Mouse (Mus musculus) hindbrain, embryonic 15.5 days (tissue): Measurements from ENCODE around the gene Dpm2. TPM values are rescaled to one million over a fixed set of nuclear protein-coding genes. Genes with fewer than 3 reads are reported as not detected.

Source experiments
- ATAC-seq: fragments of 200-750 bp; cut with Nextera tagmentation; 2 replicates; pipeline ENCODE4 v1.8.0; 2017; ENCODE audit warnings: low read depth, moderate number of reproducible peaks, moderate TSS enrichment; ENCODE audit not compliant: low FRiP score
- H3K27ac ChIP-seq: fragments of 300-500 bp; sonication (generic); replicated peaks from 2 replicates; pipeline ENCODE4 v1.5.1; 2015; ENCODE audit warnings: mild to moderate bottlenecking, inconsistent platforms
- H3K27me3 ChIP-seq: fragments of 300-500 bp; sonication (generic); 2 replicates; pipeline ENCODE4 v1.6.1; 2015; ENCODE audit warnings: control low read depth, inconsistent platforms
- H3K36me3 ChIP-seq: fragments of 300-500 bp; sonication (generic); 2 replicates; pipeline ENCODE4 v1.6.1; 2015; ENCODE audit warnings: control low read depth, inconsistent platforms
- H3K4me1 ChIP-seq: fragments of 300-500 bp; sonication (generic); replicated peaks from 2 replicates; pipeline ENCODE4 v1.6.1; 2015; ENCODE audit warnings: control low read depth, inconsistent platforms
- H3K4me2 ChIP-seq: fragments of 300-500 bp; sonication (generic); 2 replicates; pipeline ENCODE4 v1.6.1; 2015; ENCODE audit warnings: moderate library complexity, mild to moderate bottlenecking, inconsistent platforms
- H3K4me3 ChIP-seq: fragments of 300-500 bp; sonication (generic); 2 replicates; pipeline ENCODE4 v1.5.1; 2015; ENCODE audit warnings: mild to moderate bottlenecking, inconsistent platforms
- H3K9ac ChIP-seq: fragments of 300-500 bp; sonication (generic); 2 replicates; pipeline ENCODE4 v1.6.1; 2015; ENCODE audit warnings: inconsistent platforms
- H3K9me3 ChIP-seq: fragments of 300-500 bp; sonication (generic); 2 replicates; pipeline ENCODE4 v1.6.1; 2016; ENCODE audit warnings: control low read depth, inconsistent platforms
- WGBS: fragments of 180-500 bp; shearing (Covaris S2); methylation state at CpG from one replicate; pipeline ENCODE4 v1.1.7; 2015; 5-methylcytosine and 5-hydroxymethylcytosine counted together
- polyA plus RNA-seq: library from polyadenylated mRNA; unstranded; fragments of >200 nt; fragmentation: Nextera tagmentation; extraction: Ambion mirVana; gene quantifications from 2 replicates; pipeline ENCODE4 v1.2.1, GENCODE M21; 2015

Gene Dpm2
- polyA plus RNA-seq, 1 experiment from 2014 or later: 138 TPM

DNA sequence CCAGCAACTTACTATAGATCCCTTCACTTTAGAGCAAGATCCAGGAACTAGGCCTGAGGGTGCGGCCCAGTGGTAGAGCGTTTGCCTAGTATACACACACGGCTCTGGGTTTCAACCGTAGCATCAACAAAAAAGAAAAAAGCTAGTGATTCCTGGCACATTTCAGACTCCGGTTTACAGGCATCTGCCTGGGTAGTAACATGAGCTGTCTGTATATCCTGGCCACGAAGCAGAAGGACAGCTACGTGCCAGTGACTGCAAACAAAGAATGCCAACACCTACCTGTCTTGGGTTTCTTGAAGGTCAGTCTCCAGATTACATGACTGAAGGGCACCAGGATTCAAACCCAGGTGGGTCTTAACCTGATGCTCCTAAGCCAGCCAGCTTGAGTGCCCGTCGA, 21.5 kb upstream of the Dpm2 start:
- no peaks in the 10 kb centered on the region for H3K27me3 ChIP-seq
- no peak for ATAC-seq
- no peaks in the 10 kb centered on the region for H3K9me3 ChIP-seq
- no peak overlapping the region for H3K4me2 ChIP-seq
- H3K4me3 ChIP-seq: no peak overlapping the region
- H3K27ac ChIP-seq: no peak overlapping the region
- no peaks in the 10 kb centered on the region for H3K36me3 ChIP-seq
- WGBS: 89% methylated on average over 9 of the region's 9 CpGs
- H3K9ac ChIP-seq: no peak overlapping the region
- peaks cover 22% of the 10 kb centered on the region for H3K4me1 ChIP-seq

DNA sequence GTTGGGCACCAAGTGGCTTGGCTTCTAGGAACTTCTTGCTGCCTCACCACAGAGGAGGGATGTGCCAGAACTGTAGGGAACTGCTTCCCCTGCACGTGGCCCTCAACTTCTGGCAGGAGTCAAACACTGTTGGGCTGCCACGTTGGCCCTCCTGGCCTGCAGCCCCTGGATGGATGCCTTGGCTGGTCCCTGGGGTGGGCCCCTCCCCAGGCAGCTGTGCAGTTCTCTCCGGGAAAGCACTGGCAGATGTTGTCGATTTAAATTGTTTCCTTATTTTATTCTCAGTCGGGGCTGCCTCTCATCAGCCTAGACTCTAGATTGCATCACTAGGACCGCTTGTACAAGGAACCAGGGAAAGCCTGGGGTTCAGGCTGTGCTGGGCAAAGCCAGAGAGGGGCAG, 20.9 kb upstream of the Dpm2 start:
- Histone ChIP-seq H3K4me2 (no peak overlapping the region), H3K9me3 (no peaks in the 10 kb centered on the region), H3K27me3 (no peaks in the 10 kb centered on the region), H3K4me1 (peaks cover 22% of the 10 kb centered on the region), H3K4me3 (no peak overlapping the region), H3K36me3 (no peaks in the 10 kb centered on the region), H3K27ac (no peak overlapping the region), H3K9ac (no peak overlapping the region)
- 59% methylated on average over 6 of the region's 6 CpGs for WGBS
- ATAC-seq: no peak

DNA sequence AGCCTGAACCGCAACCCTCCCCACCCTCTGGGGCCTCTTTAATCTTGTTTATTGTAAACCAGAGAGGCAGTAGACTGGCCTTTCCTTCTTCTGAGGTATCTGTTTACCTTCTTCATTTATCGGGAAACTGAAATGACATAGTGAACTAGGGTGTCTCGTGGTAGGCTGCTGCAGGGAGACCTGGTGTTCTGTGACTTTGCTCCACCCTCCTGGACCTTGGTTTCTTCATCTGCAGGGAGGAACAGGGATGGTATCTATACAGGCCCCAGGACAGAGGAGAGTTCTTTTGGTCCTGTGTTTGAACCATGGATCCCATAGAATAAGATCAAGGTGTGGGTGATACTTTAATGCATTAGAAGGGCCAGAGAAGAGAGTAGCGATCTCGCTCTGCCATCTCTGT, 19.4 kb upstream of the Dpm2 start:
- Histone ChIP-seq H3K27me3 (no peaks in the 10 kb centered on the region), H3K4me3 (no peak overlapping the region), H3K27ac (no peak overlapping the region), H3K4me2 (no peak overlapping the region), H3K36me3 (no peaks in the 10 kb centered on the region), H3K9me3 (no peaks in the 10 kb centered on the region), H3K9ac (no peak overlapping the region), H3K4me1 (peaks cover 35% of the 10 kb centered on the region)
- WGBS: 88% methylated on average over 5 of the region's 5 CpGs
- ATAC-seq: no peak

DNA sequence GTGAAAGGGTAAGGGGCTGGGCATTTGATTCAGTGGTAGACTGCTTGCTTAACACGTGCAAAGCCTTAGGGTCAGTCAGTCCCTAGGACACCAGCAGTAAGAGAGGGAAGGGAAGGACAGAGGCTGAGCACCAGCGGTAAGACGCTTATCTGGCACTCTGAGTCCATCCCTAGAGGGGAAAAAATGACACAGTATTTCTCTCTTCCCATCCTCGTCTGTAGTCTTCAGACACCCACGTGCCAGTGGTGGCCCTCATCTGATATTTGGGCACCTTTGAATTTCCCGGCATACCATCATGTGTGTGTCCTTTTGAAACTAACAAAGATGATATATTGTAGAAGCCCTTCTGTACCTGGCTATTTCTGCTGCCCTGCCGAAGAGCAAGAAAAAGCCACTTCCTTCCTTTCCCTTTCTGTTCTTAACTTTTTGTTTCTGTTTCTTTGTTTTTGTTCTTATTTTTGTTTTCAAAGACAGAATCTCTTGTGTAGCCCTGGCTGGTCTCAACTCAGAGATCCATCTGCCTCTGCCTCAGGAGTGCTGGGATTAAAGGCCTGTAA, 17.0 kb upstream of the Dpm2 start:
- no peak for ATAC-seq
- WGBS: 80% methylated on average over 7 of the region's 7 CpGs
- H3K27me3 ChIP-seq: no peaks in the 10 kb centered on the region
- H3K4me3 ChIP-seq: no peak overlapping the region
- no peaks in the 10 kb centered on the region for H3K36me3 ChIP-seq
- H3K27ac ChIP-seq: no peak overlapping the region
- no peak overlapping the region for H3K4me2 ChIP-seq
- no peak overlapping the region for H3K9ac ChIP-seq
- H3K4me1 ChIP-seq: peaks cover 39% of the 10 kb centered on the region
- no peaks in the 10 kb centered on the region for H3K9me3 ChIP-seq

DNA sequence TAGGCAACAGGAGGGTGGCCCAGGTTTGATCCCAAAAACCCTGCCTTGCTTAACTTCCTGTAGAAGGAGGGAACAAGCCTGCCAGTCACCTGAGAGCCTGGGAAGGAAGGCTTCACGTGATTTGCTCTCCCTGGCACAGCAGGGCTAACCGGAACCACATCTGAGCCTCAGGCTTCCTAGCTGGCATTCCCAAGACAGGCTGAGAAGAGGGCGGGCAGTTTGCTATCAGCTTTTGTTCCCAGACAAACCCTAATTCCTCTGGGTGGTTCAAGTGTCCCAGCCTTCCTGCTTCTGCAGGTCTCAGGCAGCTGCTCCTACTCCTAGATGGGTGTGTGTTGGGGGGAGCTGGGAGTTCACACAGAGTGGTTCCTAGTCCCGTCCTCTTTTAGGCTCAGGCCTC, 15.2 kb upstream of the Dpm2 start:
- no peak overlapping the region for H3K4me3 ChIP-seq
- no peak overlapping the region for H3K9ac ChIP-seq
- H3K36me3 ChIP-seq: no peaks in the 10 kb centered on the region
- peak overlapping the region; percentile 43; the same call in 1 of the 2 replicates for H3K27ac ChIP-seq
- no peak for ATAC-seq
- no peaks in the 10 kb centered on the region for H3K27me3 ChIP-seq
- no peak overlapping the region for H3K4me2 ChIP-seq
- WGBS: 25% methylated on average over 4 of the region's 4 CpGs
- no peaks in the 10 kb centered on the region for H3K9me3 ChIP-seq
- peaks cover 45% of the 10 kb centered on the region for H3K4me1 ChIP-seq

GRCm38 (mm10) chr2:32556019-32556418, 14.6 kb upstream of the Dpm2 start:
- Histone ChIP-seq H3K9ac (no peak overlapping the region; the same call in 1 of the 2 replicates), H3K36me3 (no peaks in the 10 kb centered on the region), H3K4me2 (no peak overlapping the region), H3K27me3 (no peaks in the 10 kb centered on the region), H3K4me1 (peaks cover 46% of the 10 kb centered on the region), H3K4me3 (no peak overlapping the region), H3K9me3 (no peaks in the 10 kb centered on the region), H3K27ac (peak overlapping the region; percentile 43)
- no peak for ATAC-seq
- 64% methylated on average over 7 of the region's 7 CpGs for WGBS

DNA sequence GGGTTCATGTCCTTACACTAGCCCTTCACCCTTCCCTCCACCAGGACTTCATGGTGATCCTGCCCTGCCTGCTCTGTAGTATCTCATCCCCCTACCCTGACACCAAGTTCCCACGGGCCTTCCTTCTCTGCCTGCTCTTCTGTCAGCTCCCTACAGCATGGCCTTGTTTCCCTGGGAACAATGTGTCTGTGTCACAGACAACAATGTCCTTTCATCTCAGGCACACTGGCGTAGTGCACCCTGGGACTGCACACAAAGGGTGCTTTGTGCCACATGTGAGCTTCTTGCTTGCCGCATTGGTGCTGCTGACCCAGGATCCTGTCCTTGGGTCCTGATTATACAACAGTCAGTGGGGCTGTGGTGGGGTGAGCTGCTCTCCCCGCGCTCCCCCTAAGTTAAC, 11.1 kb upstream of the Dpm2 start:
- Histone ChIP-seq H3K36me3 (peaks cover 9% of the 10 kb centered on the region; the same call in 1 of the 2 replicates), H3K27ac (peak overlapping the region; percentile 64), H3K9ac (0 out of 2 replicates have a peak overlapping the region, but pooled peaks have one; percentile 9), H3K4me1 (peaks cover 39% of the 10 kb centered on the region), H3K4me3 (no peak overlapping the region), H3K27me3 (no peaks in the 10 kb centered on the region), H3K9me3 (no peaks in the 10 kb centered on the region), H3K4me2 (no peak overlapping the region)
- peak; percentile 87 for ATAC-seq
- 14% methylated on average over 5 of the region's 5 CpGs for WGBS

- Histone ChIP-seq H3K4me3 (no peak overlapping the region), H3K4me2 (no peak overlapping the region), H3K27ac (no peak overlapping the region), H3K36me3 (peaks cover 33% of the 10 kb centered on the region), H3K9me3 (no peaks in the 10 kb centered on the region), H3K27me3 (no peaks in the 10 kb centered on the region), H3K4me1 (peaks cover 10% of the 10 kb centered on the region), H3K9ac (no peak overlapping the region)
- WGBS: 42% methylated on average over 4 of the region's 4 CpGs
- ATAC-seq: no peak
Measured at GRCm38 (mm10) chr2:32566536-32567063, 4.1 kb upstream of the Dpm2 start.

- Histone ChIP-seq H3K27ac (no peak overlapping the region), H3K4me3 (no peak overlapping the region), H3K27me3 (no peaks in the 10 kb centered on the region), H3K9me3 (no peaks in the 10 kb centered on the region), H3K9ac (no peak overlapping the region), H3K4me2 (no peak overlapping the region), H3K36me3 (peaks cover 33% of the 10 kb centered on the region), H3K4me1 (peaks cover 17% of the 10 kb centered on the region)
- no peak for ATAC-seq
- WGBS: 65% methylated on average over 5 of the region's 5 CpGs
Measured at GRCm38 (mm10) chr2:32568149-32568548, 2.5 kb upstream of the Dpm2 start.

- no peak overlapping the region for H3K9ac ChIP-seq
- 85% methylated on average over 3 of the region's 3 CpGs for WGBS
- H3K4me3 ChIP-seq: no peak overlapping the region
- ATAC-seq: no peak
- peaks cover 17% of the 10 kb centered on the region for H3K4me1 ChIP-seq
- no peak overlapping the region for H3K4me2 ChIP-seq
- H3K9me3 ChIP-seq: no peaks in the 10 kb centered on the region
- H3K27me3 ChIP-seq: no peaks in the 10 kb centered on the region
- H3K27ac ChIP-seq: no peak overlapping the region
- H3K36me3 ChIP-seq: peaks cover 28% of the 10 kb centered on the region
Measured at GRCm38 (mm10) chr2:32568941-32569340, 1.7 kb upstream of the Dpm2 start.

DNA sequence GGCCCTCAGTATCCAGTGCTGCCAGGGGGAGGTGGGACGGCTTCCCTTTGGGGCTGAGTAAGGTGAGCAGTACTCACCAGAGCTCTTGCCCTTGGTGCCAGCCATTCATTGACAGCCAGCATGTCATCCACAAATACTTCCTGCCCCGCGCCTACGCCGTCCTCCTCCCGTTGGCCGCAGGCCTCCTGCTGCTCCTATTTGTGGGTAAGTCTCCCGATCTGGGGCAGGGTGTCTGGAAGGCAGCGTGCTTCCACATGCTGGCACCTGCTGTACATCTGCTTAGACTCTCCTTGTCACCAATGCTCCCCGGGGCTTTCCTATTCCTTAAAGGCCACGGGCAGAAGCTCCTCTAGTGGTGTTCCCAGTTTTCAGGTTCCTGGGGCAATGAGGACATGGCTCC, 1.5 kb downstream of the Dpm2 start:
- H3K4me2 ChIP-seq: peak overlapping the region; percentile 88
- 89% methylated on average over 11 of the region's 11 CpGs for WGBS
- H3K9ac ChIP-seq: no peak overlapping the region
- H3K27ac ChIP-seq: no peak overlapping the region
- H3K27me3 ChIP-seq: no peaks in the 10 kb centered on the region
- no peaks in the 10 kb centered on the region for H3K9me3 ChIP-seq
- H3K4me1 ChIP-seq: peaks cover 33% of the 10 kb centered on the region
- H3K4me3 ChIP-seq: no peak overlapping the region
- no peak for ATAC-seq
- H3K36me3 ChIP-seq: peaks cover 13% of the 10 kb centered on the region

GRCm38 (mm10) chr2:32574497-32574896, 3.8 kb downstream of the Dpm2 start, which contains the start of gene Pip5kl1:
Gene Pip5kl1, plus strand, starts transcription at chr2:32574797.
- peaks cover 33% of the 10 kb centered on the region for H3K4me1 ChIP-seq
- 84% methylated on average over 6 of the region's 6 CpGs for WGBS

More at GRCm38 (mm10) chr2:32574497-32574896, 3.8 kb downstream of the Dpm2 start, which contains the start of gene Pip5kl1:
- Histone ChIP-seq H3K9me3 (no peaks in the 10 kb centered on the region), H3K36me3 (no peaks in the 10 kb centered on the region), H3K27me3 (peaks cover 10% of the 10 kb centered on the region), H3K9ac (peak within 1 kb of the TSS; percentile 59), H3K4me2 (peak within 1 kb of the TSS; percentile 94), H3K4me3 (peak within 1 kb of the TSS; percentile 54), H3K27ac (peak within 1 kb of the TSS; percentile 46)
- ATAC-seq: no peak
